Mouse (Mus musculus) kidney, adult 8-10 months (tissue): ENCODE measurements around the gene Defb26.
A peak's percentile ranks its signal among the peaks of the same experiment; 100 is the strongest.

Experiments used
- DNase-seq, 2 experiments: peaks; one replicate each; pipeline ENCODE4 v3.0.0; 2022

The Defb26 gene

DNA sequence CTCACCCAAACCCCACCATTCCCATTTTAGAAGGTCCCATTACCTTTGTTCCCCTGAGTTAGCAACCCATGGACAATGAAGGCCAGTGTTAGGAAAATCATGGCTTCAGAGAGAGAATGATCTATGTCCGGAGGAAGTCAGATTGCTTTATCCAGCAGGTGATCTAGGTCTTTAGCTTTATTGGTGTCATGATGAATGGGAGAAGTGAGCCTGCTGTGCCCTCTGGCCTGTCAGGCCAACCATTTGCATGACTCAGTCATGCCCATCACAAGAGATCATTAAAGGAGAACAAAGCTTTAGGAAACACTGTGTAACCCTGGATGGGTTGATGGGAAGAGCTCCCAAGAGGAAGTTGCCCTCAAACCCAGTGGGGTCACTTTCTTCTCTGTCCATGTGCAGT is at the start of gene Defb26:
Gene Defb26 (minus strand): TSS at position 101 of the 400 bp plus-strand sequence.
- no peak for DNase-seq

- no peak for DNase-seq
These were observed 45.2 kb upstream of the Defb26 start for GRCm38 (mm10) chr2:152556655-152557054.

- DNase-seq = peak; percentile 55 to 79
These were observed 42.4 kb upstream of the Defb26 start for GRCm38 (mm10) chr2:152553774-152554423.

DNA sequence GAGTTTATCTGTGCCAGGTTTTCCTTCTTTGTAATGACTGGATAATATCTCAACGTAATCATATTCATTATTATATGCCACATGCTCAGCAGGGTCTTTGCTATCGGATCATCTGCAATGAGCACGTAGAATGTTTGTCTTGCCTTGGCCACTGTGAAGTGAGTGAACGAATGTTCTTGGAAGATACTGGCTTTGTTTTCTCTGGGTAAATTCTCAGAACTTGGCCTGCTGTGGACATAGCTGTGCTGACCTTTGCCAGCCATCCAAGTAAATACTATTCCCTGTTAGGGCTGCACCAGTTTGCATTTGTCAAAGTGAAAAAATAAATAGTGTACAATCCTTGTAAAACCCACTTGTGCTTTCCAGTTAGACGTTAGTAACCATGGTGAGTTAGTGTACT is 36.6 kb upstream of the Defb26 start:
- DNase-seq = no peak

DNA sequence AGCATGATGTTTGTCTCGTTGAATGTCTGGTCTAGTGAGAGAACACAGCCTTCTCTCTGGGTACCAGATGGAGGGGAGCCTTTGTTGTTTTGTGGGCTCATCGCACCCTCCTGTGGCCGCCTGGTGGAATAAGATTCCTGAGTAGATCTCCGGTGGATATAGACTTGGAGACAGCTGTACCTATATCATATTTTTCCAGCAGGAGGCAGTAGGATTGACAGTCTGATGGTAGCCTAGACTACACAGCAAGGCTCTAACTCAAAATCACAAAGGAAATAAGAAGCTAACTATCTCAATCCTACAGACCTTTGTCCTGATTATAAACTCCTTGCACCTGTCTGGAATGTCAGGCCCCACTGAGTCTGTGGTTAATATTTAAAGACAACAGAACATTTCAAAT is 33.2 kb upstream of the Defb26 start:
- peak; percentile 68 to 80 for DNase-seq

DNA sequence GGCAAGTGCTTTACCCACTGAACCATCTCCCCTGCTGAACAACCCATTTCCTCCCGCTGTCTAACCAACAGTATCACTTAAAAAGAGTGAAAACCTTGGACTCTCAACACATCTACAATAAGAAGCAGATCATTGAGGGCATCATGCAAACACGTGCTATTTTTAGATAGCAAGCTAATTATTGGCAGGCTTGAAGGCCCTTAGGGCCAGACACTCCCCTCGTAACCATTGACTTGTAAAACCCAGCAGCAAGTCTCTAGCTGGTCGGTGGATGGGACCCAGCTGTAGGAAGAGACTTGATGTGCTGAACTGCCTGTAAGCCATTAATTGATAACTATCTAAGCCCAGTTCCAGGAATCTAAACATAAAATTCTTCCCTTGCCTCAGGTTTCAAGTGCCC is 32.0 kb upstream of the Defb26 start:
- DNase-seq = peak; percentile 66 to 83

DNA sequence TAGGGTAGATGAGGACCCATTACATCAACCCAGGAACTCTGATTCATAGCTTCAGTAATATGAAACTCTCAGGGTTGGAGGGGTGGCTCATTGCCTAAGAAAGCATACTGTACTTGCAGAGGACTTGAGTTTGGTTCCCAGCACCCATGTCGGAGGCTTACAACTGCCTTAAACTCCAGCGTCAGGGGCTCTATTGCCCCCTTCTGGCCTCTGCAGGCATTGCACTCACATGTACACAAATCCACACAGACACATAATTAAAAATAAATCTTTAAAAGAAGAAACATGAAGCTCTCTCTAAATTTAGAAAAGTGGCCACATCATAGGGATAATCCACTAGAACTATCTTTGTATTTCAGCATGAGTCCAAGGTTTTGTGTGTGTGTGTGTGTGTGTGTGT is 31.4 kb upstream of the Defb26 start:
- DNase-seq = no peak

- DNase-seq = no peak
These were observed 30.5 kb upstream of the Defb26 start for GRCm38 (mm10) chr2:152541979-152542378.

- peak; percentile 76 to 80 for DNase-seq
These were observed 28.6 kb upstream of the Defb26 start, which contains the start of gene Defb29 for GRCm38 (mm10) chr2:152539944-152540710. Gene Defb29 (minus strand): TSS chr2:152540098.

DNA sequence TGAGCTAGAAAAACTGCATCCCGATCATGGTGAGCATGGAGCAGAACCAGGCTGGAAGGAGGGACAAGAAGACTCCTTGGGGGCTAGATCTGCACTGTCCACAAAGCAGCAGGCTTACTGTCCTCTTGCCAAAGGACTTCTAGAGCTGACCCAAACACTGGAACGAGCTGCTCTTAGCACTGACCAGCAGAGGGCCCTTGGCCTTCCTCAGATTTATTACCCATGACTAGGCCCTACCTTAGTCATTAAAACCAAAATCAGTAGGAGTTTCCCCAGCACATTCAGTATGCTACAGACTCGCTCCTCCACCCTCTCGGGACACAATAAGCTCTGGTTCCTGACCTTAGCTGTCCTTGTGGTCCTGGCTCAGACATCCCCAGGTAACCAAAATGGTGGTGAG is 6.5 kb upstream of the Defb26 start, which contains the start of gene Defb28:
Gene Defb28 (plus strand): TSS at position 275 of the 400 bp plus-strand sequence.
- DNase-seq = peak in 1 of 2 experiments; percentile 24

DNA sequence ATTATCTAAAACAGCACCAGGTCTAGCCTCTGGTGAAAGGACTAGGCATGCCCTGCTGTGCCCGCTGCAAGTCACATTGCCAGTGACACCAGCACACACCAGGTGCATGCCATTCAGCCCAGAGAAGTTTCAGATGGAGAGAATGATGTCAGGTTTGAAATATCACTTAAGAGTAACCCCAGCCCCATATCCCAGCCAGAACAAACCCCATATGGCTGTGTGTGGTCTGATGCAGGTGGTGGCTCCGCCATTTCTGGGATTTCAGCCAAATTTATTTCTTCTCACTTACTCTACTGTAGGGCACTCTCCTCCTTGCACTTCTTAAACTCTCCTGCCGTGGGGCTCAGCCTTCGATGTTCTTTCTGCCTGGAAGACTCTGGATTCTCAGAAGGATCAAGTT is 4.6 kb upstream of the Defb26 start:
- no peak for DNase-seq

DNA sequence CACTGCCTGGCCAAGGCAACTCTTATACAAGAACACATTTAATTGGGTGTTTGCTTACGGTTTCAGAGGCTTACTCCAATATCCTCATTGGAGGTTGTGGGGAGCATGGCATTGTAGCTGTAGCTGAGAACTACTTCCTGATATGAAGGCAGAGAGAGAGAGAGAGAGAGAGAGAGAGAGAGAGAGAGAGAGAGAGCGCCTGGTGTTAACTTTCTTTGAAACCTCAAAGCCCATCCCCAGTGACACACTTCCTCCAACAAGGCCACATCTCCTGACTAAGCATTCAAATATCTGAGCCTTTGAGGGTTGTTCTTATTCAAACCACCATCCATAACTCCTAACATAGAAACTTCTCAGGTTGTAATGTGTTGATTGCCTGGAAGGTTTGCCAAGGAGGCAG is 7.5 kb downstream of the Defb26 start:
- no peak for DNase-seq

GRCm38 (mm10) chr2:152500863-152501229 is 10.6 kb downstream of the Defb26 start:
- no peak for DNase-seq

DNA sequence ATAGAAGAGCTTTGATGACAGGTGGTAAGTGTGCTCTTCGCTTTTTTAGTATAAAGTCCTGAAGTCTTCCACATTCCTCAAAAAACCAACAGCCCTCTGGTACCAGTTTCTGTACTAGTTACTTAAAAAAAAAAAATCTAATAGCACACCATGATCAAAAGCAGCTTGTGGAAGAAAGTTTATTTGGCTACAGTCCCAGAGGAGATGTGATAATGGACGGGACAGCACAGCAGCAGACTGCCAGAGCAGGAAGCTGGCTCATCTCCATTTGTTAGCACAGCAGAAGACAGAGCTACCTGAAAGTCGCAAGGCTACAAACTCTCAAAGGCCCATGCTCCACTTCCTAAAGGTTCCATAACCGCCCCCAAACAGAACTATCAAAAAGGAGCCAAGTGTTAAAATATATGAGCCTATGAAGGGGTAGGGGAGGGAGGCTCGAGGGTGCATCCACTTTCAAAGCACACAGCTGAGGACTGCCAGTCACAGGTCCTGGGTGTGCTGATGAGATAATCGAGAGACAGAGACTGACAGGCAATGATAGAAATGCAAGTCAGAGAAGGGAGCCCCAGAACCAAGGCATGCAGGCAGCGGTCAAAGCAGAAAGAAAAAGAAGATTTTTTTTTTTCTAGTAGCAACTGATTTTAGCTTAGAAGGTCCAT is 11.2 kb downstream of the Defb26 start:
- DNase-seq = no peak

GRCm38 (mm10) chr2:152498020-152498419 is 13.5 kb downstream of the Defb26 start:
- DNase-seq = no peak

DNA sequence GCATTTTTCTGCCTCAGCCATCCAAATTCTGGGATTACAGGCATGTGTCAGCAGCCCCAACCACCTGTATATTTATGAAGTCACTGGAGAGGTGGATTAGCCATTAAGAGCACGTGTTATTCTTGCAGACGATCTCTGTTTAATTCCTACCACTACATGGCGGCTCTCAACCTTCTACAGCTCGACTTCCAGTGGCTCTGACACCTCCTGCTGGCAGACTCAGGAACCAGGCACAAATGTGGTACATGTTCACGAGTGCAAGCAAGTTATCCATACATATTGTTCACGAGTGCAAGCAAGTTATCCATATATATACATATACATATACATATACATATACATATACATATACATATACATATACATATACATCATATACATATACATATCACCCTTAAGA is 18.3 kb downstream of the Defb26 start:
- no peak for DNase-seq

GRCm38 (mm10) chr2:152490038-152490437 is 21.5 kb downstream of the Defb26 start, which contains the start of gene Defb22:
Gene Defb22 (minus strand): TSS chr2:152490138.
- DNase-seq = no peak

DNA sequence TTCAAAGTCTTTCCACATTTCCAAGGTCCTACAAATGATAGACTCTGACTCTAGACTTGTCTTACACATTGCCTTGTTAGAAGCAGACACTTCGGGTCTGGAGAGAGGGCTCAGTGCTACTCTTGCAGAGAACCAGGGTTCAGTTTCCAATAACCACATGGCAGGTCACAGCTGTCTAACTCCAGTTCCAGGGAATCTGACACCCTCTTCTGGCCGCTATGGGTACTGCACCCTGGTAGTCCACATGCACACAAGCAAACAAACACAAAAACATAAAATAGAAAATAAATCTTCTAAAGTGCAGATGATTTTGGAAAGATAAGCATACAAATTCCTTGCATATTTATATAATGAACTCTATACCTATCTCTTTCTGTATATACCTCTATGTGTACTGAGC is 24.5 kb downstream of the Defb26 start:
- DNase-seq = no peak

DNA sequence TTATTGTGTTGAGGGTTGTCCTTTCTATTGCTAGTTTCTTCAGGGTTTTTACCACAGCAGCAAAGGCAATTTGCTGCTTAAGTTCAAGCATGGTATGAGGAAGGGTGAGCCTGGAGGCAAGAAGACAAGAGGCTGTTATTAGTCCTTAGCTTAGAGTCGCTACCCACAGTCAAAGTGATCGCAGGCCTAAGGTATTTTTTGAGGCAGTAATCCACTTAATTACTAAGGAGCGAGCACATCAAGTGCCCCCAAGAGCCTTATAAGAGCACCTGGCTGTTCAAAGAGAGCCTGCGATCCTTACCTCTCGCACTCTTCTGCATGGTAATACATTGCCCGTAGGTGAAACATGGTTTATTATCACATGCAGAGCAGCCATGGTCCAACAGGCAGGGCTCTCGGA is 29.8 kb downstream of the Defb26 start:
- no peak for DNase-seq

DNA sequence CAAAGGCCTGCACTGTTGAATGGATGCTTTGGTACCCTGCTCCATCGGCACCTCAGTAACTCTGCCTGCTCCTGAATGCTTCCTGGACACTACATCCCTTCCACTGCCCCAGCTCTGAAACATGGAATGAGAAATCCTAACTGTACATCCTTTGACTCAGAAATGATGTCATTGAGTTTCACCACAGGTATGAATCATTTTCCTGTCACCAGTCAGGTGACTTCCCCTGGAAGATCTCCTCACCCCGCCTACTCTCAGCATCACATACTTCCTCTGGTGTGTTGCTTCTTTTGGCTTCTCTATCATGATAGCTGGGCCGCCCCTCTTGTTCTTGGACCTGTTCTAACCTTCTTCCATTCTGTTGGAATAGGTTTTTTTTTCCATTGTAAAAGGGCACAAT is 30.6 kb downstream of the Defb26 start:
- no peak for DNase-seq

GRCm38 (mm10) chr2:152476763-152477162 is 34.7 kb downstream of the Defb26 start, which contains the start of gene Defb20:
Gene Defb20 (plus strand): TSS chr2:152477063.
- DNase-seq = no peak

GRCm38 (mm10) chr2:152472434-152472833 is 39.1 kb downstream of the Defb26 start:
- DNase-seq = peak; percentile 9 to 29

GRCm38 (mm10) chr2:152470973-152471372 is 40.5 kb downstream of the Defb26 start:
- peak; percentile 36 to 67 for DNase-seq
